Mouse (Mus musculus): ENCODE results near the gene Ccdc171.

DNA sequence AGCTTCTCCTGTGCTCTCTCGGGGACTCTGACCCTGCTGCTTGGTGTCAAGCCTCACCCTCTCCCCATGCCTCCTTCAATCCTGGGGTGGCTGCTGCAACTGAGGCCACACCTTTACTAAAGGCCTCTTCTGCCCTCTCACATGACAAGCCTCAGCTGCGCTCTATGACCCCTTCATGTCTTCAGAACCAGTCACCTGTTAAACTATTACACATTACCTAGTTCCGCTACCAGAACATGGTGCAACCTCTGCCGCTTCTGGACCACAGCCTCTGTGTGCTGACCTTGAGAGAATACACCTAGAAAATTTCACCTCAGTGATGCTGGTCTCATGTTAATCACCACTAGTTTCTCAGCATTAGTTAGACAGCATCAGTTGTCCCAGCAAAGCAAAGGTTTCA is 254.7 kb downstream of the Ccdc171 start:
- TF ChIP-seq CTCF (IDR thresholded peaks at IDR 0.05; ENCODE audit: low read depth, low read length), result no peak
- TF ChIP-seq POLR2A (IDR thresholded peaks at IDR 0.05; ENCODE audit: insufficient read depth, low read length), result no peak
